Mouse (Mus musculus): ENCODE results near the gene Maff. TPM values are rescaled to one million over a fixed set of nuclear protein-coding genes. Genes with fewer than 3 reads are reported as not detected.

The Maff gene
- polyA plus RNA-seq, 1 experiment from 2014 or later: 0.77 TPM

- Histone ChIP-seq H3K27me3 (no peaks in the 10 kb centered on the region), H3K9ac (no peak overlapping the region), H3K9me3 (no peaks in the 10 kb centered on the region), H3K4me1 (replicated peaks) (peaks cover 7% of the 10 kb centered on the region; the same call in 1 of the 2 replicates), H3K4me3 (no peak overlapping the region), H3K27ac (replicated peaks) (peak overlapping the region; percentile 24; the same call in 1 of the 2 replicates), H3K36me3 (peaks cover 82% of the 10 kb centered on the region), H3K4me2 (no peak overlapping the region)
- no peak for ATAC-seq (ENCODE audit: low read depth)
- 86% methylated on average over 8 of the region's 8 CpGs for WGBS
Measured at GRCm38 (mm10) chr15:79368861-79369440, 22.5 kb downstream of the Maff start.

GRCm38 (mm10) chr15:79369452-79370280 is 23.2 kb downstream of the Maff start:
- H3K36me3 ChIP-seq: peaks cover 81% of the 10 kb centered on the region
- ATAC-seq (ENCODE audit: low read depth): no peak

GRCm38 (mm10) chr15:79370281-79370843 is 23.9 kb downstream of the Maff start:
- Histone ChIP-seq H3K36me3 (peaks cover 74% of the 10 kb centered on the region), H3K9ac (no peak overlapping the region)

More at GRCm38 (mm10) chr15:79369452-79370280, 23.2 kb downstream of the Maff start:
- Histone ChIP-seq H3K4me1 (replicated peaks) (peaks cover 7% of the 10 kb centered on the region; the same call in 1 of the 2 replicates), H3K4me2 (no peak overlapping the region), H3K9me3 (no peaks in the 10 kb centered on the region), H3K27ac (replicated peaks) (no peak overlapping the region), H3K27me3 (no peaks in the 10 kb centered on the region), H3K4me3 (no peak overlapping the region), H3K9ac (no peak overlapping the region)
- WGBS: 81% methylated on average over 15 of the region's 15 CpGs

DNA sequence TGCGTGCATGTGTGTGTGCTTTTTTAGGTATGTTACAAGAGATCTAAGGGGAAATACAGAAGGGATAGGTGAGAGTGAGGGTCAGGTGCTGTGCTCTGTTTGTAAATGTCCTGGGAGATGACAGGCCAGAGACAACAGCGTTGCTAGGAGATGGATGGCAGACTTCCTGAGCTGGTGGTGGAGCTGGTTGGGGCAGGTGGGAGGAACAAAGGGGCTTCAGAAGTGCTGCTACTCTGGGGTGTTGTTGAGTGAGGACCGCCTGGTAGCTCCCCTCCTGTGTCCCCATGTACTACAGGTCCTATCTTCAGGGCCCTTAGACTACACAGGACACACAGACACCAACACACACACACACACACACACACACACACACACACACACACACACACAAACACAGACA is 28.3 kb downstream of the Maff start:
- no peak overlapping the region for H3K27ac ChIP-seq (replicated peaks)
- no peak for ATAC-seq (ENCODE audit: low read depth)

More at GRCm38 (mm10) chr15:79370281-79370843, 23.9 kb downstream of the Maff start:
- Histone ChIP-seq H3K9me3 (no peaks in the 10 kb centered on the region), H3K27ac (replicated peaks) (no peak overlapping the region), H3K4me1 (replicated peaks) (peaks cover 7% of the 10 kb centered on the region; the same call in 1 of the 2 replicates), H3K27me3 (no peaks in the 10 kb centered on the region), H3K4me3 (no peak overlapping the region), H3K4me2 (no peak overlapping the region)
- no peak for ATAC-seq (ENCODE audit: low read depth)
- WGBS: 80% methylated on average over 7 of the region's 7 CpGs

GRCm38 (mm10) chr15:79377681-79378080 is 31.3 kb downstream of the Maff start:
- Histone ChIP-seq H3K4me1 (replicated peaks) (peaks cover 11% of the 10 kb centered on the region; the same call in 1 of the 2 replicates), H3K9ac (no peak overlapping the region), H3K9me3 (no peaks in the 10 kb centered on the region), H3K27ac (replicated peaks) (no peak overlapping the region), H3K4me2 (no peak overlapping the region), H3K27me3 (no peaks in the 10 kb centered on the region), H3K4me3 (no peak overlapping the region), H3K36me3 (peaks cover 49% of the 10 kb centered on the region)
- no peak for ATAC-seq (ENCODE audit: low read depth)
- 86% methylated on average over 6 of the region's 6 CpGs for WGBS

More for the DNA sequence above, 28.3 kb downstream of the Maff start:
- H3K9me3 ChIP-seq: no peaks in the 10 kb centered on the region
- no peak overlapping the region for H3K4me3 ChIP-seq
- 61% methylated on average over 3 of the region's 3 CpGs for WGBS
- no peaks in the 10 kb centered on the region for H3K4me1 ChIP-seq (replicated peaks)
- no peak overlapping the region for H3K4me2 ChIP-seq
- no peak overlapping the region for H3K9ac ChIP-seq
- no peaks in the 10 kb centered on the region for H3K27me3 ChIP-seq
- H3K36me3 ChIP-seq: peaks cover 70% of the 10 kb centered on the region

- Histone ChIP-seq H3K9me3 (no peaks in the 10 kb centered on the region), H3K27me3 (no peaks in the 10 kb centered on the region), H3K4me3 (no peak overlapping the region), H3K9ac (no peak overlapping the region), H3K4me1 (replicated peaks) (peaks cover 11% of the 10 kb centered on the region; the same call in 1 of the 2 replicates), H3K36me3 (peaks cover 41% of the 10 kb centered on the region), H3K4me2 (no peak overlapping the region), H3K27ac (replicated peaks) (no peak overlapping the region)
- WGBS: 96% methylated on average over 10 of the region's 10 CpGs
- ATAC-seq (ENCODE audit: low read depth): no peak
Measured at GRCm38 (mm10) chr15:79378608-79379007, 32.2 kb downstream of the Maff start.

DNA sequence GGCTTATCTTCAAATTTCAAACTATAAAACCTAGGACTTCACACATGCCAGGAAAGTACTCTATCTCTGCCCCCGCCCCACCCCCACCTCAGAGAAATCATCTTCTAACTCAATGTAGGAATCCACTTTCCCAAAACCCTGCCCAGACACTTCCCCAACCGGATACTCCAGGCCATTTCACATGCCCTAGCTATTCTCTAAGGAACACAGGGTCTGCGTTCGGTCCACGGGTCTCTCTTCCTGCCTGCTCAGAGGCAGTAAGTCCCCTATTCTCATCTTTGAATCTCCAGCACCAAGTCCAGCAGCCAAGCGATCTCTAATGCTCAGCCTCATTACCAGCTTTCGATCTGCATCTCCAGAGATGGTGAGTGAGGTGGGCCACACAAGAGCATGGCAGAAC is 33.2 kb downstream of the Maff start:
- Histone ChIP-seq H3K4me1 (replicated peaks) (peaks cover 11% of the 10 kb centered on the region; the same call in 1 of the 2 replicates), H3K36me3 (peaks cover 35% of the 10 kb centered on the region), H3K4me3 (no peak overlapping the region), H3K9ac (no peak overlapping the region), H3K9me3 (no peaks in the 10 kb centered on the region), H3K4me2 (no peak overlapping the region), H3K27ac (replicated peaks) (0 out of 2 replicates have a peak overlapping the region, but pooled peaks have one; percentile 7), H3K27me3 (no peaks in the 10 kb centered on the region)
- 94% methylated on average over 7 of the region's 7 CpGs for WGBS
- no peak for ATAC-seq (ENCODE audit: low read depth)

DNA sequence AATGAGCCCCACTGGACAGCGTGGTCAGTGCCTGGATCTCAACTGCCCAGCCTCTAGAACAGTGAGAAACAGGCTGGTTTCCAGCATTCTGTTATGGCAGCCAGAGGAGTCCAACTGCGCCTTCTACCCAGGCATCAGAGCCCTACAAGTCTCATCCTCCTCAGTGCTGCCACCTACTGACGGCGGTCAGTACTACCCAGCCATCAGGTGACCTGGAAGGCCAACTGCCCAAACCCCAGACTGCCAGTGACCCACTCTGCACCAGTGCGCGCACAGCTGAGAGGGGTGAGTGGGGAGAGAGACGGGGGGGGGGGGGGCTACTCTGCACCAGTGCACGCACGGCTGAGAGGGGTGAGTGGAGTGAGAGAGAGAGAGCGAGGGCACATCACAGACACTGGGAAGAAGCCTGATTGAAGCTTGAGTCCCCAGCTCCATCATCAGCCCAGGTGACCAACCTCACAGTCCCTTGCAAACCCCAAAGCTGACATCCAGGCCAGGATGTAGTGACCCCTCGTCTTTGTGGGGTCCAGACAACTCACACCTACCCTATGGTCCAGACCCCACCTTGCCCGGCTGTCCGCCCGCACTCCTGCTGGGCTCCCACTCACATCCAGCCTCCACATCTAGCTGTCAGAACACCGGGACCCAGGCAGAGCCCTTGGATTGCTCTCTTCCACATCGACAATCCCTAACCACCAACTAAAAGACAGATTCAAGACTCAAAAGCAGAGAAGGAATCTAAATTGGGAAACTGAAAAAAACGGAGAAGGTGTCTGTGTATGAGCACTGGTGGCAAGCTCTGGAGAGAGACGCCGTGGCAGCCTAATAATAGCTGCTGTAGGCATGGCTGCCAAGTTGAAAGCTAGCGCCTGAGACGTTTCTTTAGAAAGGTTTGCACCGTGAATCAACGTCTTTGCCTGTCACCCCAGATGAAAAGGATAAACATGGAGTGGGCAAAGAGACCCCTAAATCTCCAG is 34.3 kb downstream of the Maff start:
- peaks cover 11% of the 10 kb centered on the region; the same call in 1 of the 2 replicates for H3K4me1 ChIP-seq (replicated peaks)
- no peak overlapping the region for H3K9ac ChIP-seq
- H3K36me3 ChIP-seq: peaks cover 31% of the 10 kb centered on the region
- no peaks in the 10 kb centered on the region for H3K27me3 ChIP-seq
- H3K4me3 ChIP-seq: no peak overlapping the region
- no peak overlapping the region for H3K27ac ChIP-seq (replicated peaks)
- ATAC-seq (ENCODE audit: low read depth): peak; percentile 65
- H3K9me3 ChIP-seq: no peaks in the 10 kb centered on the region
- no peak overlapping the region for H3K4me2 ChIP-seq
- WGBS: 55% methylated on average over 23 of the region's 23 CpGs

- Histone ChIP-seq H3K4me1 (replicated peaks) (peaks cover 11% of the 10 kb centered on the region; the same call in 1 of the 2 replicates), H3K4me3 (no peak overlapping the region), H3K27me3 (no peaks in the 10 kb centered on the region), H3K9me3 (no peaks in the 10 kb centered on the region), H3K4me2 (no peak overlapping the region), H3K27ac (replicated peaks) (no peak overlapping the region), H3K9ac (no peak overlapping the region), H3K36me3 (peaks cover 22% of the 10 kb centered on the region)
- ATAC-seq (ENCODE audit: low read depth): no peak
- WGBS: 84% methylated on average over 9 of the region's 9 CpGs
Measured at GRCm38 (mm10) chr15:79381644-79382043, 35.2 kb downstream of the Maff start.

GRCm38 (mm10) chr15:79387081-79387480 is 40.7 kb downstream of the Maff start:
- 79% methylated on average over 6 of the region's 6 CpGs for WGBS
- peaks cover 33% of the 10 kb centered on the region for H3K4me1 ChIP-seq (replicated peaks)
- H3K4me2 ChIP-seq: no peak overlapping the region
- H3K27ac ChIP-seq (replicated peaks): no peak overlapping the region
- H3K9me3 ChIP-seq: no peaks in the 10 kb centered on the region
- H3K36me3 ChIP-seq: peaks cover 3% of the 10 kb centered on the region; the same call in 1 of the 2 replicates
- ATAC-seq (ENCODE audit: low read depth): no peak
- no peak overlapping the region for H3K9ac ChIP-seq
- no peak overlapping the region for H3K4me3 ChIP-seq
- H3K27me3 ChIP-seq: no peaks in the 10 kb centered on the region

DNA sequence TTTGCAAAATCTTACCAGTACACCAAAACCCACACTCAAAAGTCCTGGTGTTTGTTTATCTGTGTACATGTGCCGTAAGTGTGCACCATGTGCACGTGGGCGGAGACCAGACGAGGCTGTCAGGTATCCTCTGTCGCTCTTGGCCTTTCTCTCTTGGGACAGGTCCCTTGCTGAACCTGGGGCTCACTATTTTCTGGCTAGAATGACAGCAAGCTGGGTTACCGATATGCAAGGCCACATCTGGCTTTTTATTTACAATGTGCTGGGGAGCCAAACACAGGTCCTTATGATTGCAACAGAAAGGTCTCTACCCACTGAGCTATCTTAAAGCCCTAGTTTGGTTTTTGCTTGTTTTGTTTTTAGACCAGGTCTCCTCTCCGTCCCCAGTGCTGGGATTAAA is 41.2 kb downstream of the Maff start:
- H3K27me3 ChIP-seq: no peaks in the 10 kb centered on the region
- no peak overlapping the region for H3K9ac ChIP-seq
- H3K9me3 ChIP-seq: no peaks in the 10 kb centered on the region
- 85% methylated on average over 7 of the region's 7 CpGs for WGBS
- no peak overlapping the region for H3K4me3 ChIP-seq
- H3K36me3 ChIP-seq: peaks cover 3% of the 10 kb centered on the region; the same call in 1 of the 2 replicates
- H3K4me2 ChIP-seq: no peak overlapping the region
- peaks cover 39% of the 10 kb centered on the region for H3K4me1 ChIP-seq (replicated peaks)
- no peak for ATAC-seq (ENCODE audit: low read depth)
- no peak overlapping the region for H3K27ac ChIP-seq (replicated peaks)

Data from neural tube, embryonic 13.5 days (tissue).